Mouse (Mus musculus): Measurements from ENCODE around the gene Ulk3.

The Ulk3 gene

DNA sequence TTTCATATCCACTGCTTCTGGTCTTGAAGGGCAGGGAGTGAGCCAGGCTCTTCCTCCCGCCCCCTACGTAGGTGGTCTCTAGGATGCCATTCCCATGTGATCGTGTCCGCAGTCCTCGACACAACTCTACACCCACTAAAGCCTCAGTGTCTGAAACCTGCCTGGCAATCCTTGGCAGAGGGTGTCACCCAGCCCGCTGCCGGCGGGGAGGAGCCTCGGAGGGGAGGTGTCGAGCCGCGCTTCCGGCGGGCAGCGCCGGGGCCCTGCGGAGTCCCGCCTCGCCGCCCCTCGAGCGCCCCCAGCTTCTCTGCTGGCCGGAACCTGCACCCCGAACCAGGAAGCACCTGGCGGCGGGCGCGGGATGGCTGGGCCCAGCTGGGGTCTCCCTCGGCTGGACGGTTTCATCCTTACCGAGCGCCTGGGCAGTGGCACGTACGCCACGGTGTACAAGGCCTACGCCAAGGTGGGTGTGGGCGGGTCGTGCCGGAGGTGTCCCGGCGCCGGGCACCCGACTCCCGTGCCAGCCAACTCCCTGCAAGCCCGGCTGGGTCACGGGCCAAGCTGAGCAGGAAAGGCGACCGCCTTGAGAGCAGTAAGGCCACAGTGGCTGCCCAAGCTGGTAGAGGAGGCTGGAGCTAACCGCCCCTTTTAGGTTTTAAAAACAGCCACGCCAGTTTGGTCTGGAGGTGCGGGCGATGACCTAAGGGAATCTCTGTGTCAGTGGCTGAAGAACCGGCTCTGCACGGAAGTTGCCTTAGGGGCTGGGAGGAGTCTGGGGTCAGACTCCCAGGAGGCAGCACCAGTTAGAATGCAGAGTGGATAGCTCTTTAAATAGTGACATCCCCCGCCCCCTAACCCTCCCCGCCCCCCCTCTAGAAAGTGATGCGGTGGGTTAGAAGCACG is at the start of gene Ulk3:
Gene Ulk3, plus strand, starts transcription at position 229 of the 903 bp plus-strand sequence.
- no peak for TF ChIP-seq GATA4 (IDR thresholded peaks at IDR 0.05; ENCODE audit: insufficient replicate concordance, low read length)

DNA sequence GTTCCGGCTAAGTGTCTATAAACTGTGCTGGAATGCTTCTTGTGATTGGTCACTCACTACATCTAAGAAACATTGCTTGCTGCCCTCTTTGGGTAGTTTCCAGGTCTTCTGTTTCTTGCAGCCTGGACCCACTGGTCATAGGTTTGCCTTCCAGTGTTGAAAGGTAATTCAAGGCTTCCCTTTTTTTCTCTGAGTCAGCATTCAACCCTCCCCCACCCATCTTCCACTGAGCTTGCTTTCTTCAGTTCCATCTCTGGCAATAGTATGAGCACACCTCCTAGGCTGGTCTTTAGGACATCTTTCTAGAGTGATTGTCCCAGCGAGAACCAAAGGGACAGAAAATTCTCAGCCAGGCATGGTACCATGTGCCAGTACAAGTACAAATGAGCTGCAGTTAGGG is 49.7 kb upstream of the Ulk3 start:
- no peak for TF ChIP-seq GATA4 (IDR thresholded peaks at IDR 0.05; ENCODE audit: insufficient replicate concordance, low read length)

DNA sequence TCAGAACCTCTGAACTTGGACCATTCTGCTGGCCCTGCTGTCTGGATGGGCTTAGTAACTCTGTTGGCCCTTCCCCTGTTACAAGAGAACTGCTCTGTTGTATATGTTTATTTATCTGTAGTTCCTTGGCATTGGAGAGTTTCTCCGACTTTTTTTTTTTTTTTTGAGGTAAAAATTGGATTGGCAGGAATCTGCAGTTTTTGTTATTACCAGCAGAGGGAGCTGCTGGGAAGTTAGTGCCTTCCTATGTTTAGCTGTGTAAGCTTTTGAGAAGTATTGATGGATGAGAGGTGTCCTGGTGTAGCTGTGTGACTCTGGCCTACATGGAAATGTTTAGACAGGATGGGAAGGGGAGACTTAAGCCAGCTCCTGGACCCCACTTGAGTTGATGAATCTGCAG is 47.9 kb upstream of the Ulk3 start:
- no peak for TF ChIP-seq GATA4 (IDR thresholded peaks at IDR 0.05; ENCODE audit: insufficient replicate concordance, low read length)

- TF ChIP-seq GATA4 (IDR thresholded peaks at IDR 0.05; ENCODE audit: insufficient replicate concordance, low read length): no peak
Observed at GRCm38 (mm10) chr9:57543951-57544350, 45.3 kb upstream of the Ulk3 start.

- peak; percentile 85; the same call in 1 of the 2 replicates for TF ChIP-seq GATA4 (IDR thresholded peaks at IDR 0.05; ENCODE audit: insufficient replicate concordance, low read length)
Observed at GRCm38 (mm10) chr9:57547287-57547686, 42.0 kb upstream of the Ulk3 start.

DNA sequence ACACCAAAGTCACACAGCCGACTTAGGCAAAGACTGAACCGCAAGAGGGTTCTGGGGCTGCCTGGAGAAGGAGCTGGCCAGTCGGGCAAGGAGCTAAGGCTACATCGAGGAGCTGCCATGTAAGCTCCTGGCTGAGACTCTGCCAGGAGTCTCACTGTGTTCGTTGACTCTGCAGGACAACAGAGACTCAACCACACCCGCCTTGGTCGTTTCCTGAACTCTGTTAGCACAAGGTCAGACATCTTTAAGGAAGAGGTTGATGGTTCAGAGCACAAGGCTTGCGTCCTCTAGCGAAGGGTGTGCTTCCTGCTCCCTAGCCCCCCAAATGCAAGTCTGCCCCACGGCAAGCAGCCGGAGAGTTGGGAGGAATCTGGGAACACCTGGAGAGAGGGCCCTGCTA is 41.4 kb upstream of the Ulk3 start:
- TF ChIP-seq GATA4 (IDR thresholded peaks at IDR 0.05; ENCODE audit: insufficient replicate concordance, low read length): no peak

DNA sequence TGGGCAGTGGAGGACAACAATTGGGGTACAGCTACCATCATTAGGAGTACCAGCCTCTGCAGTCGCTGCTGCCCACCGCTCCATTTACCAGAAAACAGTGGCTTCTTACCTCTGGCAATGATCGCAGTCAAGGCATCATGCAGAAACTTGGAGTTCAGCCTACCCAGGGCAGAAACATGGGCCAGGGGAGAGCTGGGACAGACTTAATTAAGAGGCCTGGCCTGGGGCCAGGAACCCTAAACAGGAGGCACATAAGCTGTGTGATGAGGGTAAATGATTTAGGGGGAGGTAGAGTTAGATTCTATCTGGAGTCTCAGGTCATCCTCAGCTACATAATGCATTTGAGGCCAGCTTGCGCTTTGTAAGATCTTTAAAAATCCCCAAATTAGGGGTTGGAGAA is 40.1 kb upstream of the Ulk3 start:
- TF ChIP-seq GATA4 (IDR thresholded peaks at IDR 0.05; ENCODE audit: insufficient replicate concordance, low read length): no peak

DNA sequence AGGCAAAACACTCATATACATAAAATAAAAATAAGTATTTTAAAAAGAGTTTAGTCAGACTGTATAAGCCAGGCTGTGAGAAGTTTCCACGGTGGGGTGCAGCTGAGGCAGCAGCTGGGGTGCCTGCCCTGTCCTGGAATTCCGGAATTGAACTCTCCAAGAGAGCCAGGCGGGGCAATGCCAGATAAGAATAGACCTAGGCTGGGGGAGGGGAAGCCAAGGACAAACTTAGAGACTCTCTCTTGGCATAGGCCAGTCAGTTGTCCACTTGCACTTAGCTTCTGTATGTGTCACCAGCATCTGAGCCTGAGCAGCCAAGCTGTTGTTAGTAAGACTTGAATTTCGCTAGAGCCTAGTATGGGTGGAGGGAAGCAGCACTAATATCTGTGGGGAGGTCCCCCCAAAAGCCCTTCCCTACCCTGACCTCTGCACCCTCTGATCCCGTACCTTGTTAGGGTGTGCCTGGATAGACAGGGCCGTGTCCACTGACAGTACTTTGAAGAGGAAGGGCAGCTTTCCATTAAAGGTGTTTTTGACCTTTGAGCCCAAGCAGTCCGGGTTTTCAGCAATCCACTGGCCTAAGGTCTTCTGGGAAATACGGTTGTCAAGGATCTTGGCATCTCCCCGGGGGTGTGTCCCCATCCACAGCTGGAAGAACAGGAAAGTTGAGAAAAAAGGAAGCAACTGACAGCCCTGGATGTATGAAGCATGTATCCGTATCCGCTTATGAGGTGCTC is 39.0 kb upstream of the Ulk3 start:
- no peak for TF ChIP-seq GATA4 (IDR thresholded peaks at IDR 0.05; ENCODE audit: insufficient replicate concordance, low read length)

DNA sequence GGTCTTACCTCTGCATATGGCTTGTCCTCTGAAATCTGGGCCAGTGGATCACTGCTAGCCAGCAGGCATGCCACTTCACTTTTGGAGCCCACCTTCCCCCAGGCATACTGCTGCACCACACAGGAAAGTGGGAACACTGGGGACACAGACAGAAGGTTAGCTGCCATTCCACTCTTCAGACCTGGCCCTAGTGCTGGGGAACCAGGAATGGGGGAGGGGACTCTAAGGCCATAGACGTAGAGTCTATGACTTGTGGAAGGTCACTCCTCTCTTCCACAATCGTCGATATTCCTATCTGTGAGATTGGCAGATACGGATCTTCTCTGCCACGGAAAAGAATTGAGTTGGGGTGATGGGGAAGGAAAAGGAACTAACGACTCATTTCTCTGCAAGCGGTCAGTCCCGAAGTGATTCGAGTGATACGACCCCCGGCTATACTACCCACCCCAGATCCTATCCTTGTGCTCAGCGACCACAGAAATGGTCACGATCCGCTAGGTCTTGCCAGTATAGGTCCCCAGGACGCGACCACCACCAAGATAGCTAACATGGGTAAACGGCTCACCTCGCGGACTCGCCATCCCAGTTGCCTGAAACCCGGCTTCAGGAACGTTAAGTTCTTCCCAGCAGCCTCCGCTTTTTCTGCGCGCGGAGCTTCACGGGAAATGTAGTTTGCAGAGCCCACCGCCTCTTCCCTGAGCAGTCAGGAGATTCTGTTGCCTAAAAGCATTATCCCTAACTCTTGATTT is 36.9 kb upstream of the Ulk3 start, which contains the start of gene Mpi:
Gene Mpi, minus strand, starts transcription at position 625 of the 749 bp plus-strand sequence.
- no peak for TF ChIP-seq GATA4 (IDR thresholded peaks at IDR 0.05; ENCODE audit: insufficient replicate concordance, low read length)

- no peak for TF ChIP-seq GATA4 (IDR thresholded peaks at IDR 0.05; ENCODE audit: insufficient replicate concordance, low read length)
Observed at GRCm38 (mm10) chr9:57553119-57553518, 36.1 kb upstream of the Ulk3 start.

- TF ChIP-seq GATA4 (IDR thresholded peaks at IDR 0.05; ENCODE audit: insufficient replicate concordance, low read length): no peak
Observed at GRCm38 (mm10) chr9:57554753-57555152, 34.5 kb upstream of the Ulk3 start.

DNA sequence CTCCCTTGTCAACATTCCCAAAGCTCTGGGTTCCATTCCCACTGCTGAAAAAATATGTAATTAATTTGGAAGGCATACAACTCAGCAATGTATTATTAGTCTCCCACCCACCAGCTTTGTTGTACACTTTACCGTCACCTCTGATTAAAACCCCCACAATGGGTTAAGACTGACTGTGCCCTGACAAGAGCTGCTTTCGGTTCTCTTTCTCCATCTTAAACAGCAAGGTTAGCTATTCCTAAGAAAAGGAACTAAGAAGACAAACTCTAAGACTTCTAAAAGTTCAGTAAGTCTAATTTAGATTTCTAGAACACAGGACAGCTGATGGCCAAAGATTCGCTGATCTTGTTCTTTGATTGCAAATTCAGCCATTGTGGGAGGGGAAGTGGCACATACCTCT is 32.0 kb upstream of the Ulk3 start:
- no peak for TF ChIP-seq GATA4 (IDR thresholded peaks at IDR 0.05; ENCODE audit: insufficient replicate concordance, low read length)

GRCm38 (mm10) chr9:57558625-57559024 is 30.6 kb upstream of the Ulk3 start:
- TF ChIP-seq GATA4 (IDR thresholded peaks at IDR 0.05; ENCODE audit: insufficient replicate concordance, low read length): no peak

GRCm38 (mm10) chr9:57559568-57559967 is 29.7 kb upstream of the Ulk3 start:
- no peak for TF ChIP-seq GATA4 (IDR thresholded peaks at IDR 0.05; ENCODE audit: insufficient replicate concordance, low read length)

- no peak for TF ChIP-seq GATA4 (IDR thresholded peaks at IDR 0.05; ENCODE audit: insufficient replicate concordance, low read length)
Observed at GRCm38 (mm10) chr9:57560263-57560662, 29.0 kb upstream of the Ulk3 start.
